Comparison of ENCODE assay signal across 18 mouse cellular contexts in the genomic region with DNA sequence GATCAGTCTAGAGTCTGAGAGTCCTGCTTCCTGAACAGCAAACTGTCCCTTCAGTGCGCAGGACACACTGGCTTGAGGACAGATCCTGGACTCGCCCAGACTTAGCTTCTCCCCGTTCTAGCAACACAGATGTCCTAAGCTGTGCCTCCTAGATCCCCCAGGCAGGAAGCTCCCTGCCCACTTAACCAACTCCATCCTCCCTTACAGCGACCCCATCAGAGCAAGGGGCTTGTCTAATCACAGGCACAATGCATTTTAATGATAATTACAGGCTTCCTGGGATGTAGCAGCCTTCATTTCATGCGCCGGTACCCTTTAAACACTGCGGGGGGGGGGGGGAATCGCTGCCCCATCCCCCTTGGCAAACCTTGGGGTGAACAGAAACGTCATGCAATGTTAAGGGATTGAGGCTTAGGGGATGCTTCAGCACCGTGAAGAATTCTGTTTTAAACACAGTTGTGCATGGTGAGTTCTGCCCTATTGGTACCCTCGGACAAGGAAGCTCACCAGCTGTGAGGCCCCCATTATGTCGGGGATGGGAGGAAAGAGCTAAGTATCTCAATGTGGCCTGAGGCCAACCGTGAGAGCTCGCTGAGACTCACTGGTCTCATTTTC.
DNase-seq lines count a peak whose midpoint lies in the region; ATAC-seq lines count a peak whose summit lies in the region.
"Had no signal": no experiment of that assay in that cellular context is flagged by ENCODE, and none has a peak within 500 bp of the region (broad histone marks: within the 10 kb centered on the region; RNA-seq: fewer than 3 reads in every experiment).

No protein-coding gene starts in this region.

- DNase-seq in cerebellum, adult 18-20 months = no peak
- DNase-seq in frontal cortex, adult 2 months (ENCODE audit: extremely low spot score in 1 of 2, low spot score in 1 of 2) = no peak
- DNase-seq in cerebellum, postnatal 14 days = no peak
- DNase-seq: adrenal gland, adult 8-10 months; cerebellum, adult 9-11 months; lung, adult 18-20 months; lung, postnatal 4 days; spleen, adult 18-20 months; thymus, postnatal 4 days had no signal

- H3K27ac ChIP-seq in neural tube, embryonic 12.5 days = no peak overlapping the region
- H3K27ac ChIP-seq in neural tube, embryonic 15.5 days (replicated peaks) = no peak overlapping the region
- H3K27ac ChIP-seq in hindbrain, embryonic 12.5 days = peak overlapping the region; percentile 30; the same call in 1 of the 2 replicates
- peak overlapping the region; percentile 67 for H3K27ac ChIP-seq in midbrain, embryonic 13.5 days
- H3K27ac ChIP-seq: embryonic facial prominence, embryonic 15.5 days; heart, embryonic 13.5 days; limb, embryonic 15.5 days had no signal

- no peak overlapping the region for H3K4me3 ChIP-seq in neural tube, embryonic 12.5 days
- H3K4me3 ChIP-seq in neural tube, embryonic 15.5 days (replicated peaks) = no peak overlapping the region
- no peak overlapping the region for H3K4me3 ChIP-seq in hindbrain, embryonic 12.5 days
- H3K4me3 ChIP-seq in midbrain, embryonic 13.5 days (replicated peaks) = no peak overlapping the region
- H3K4me3 ChIP-seq: embryonic facial prominence, embryonic 15.5 days; heart, embryonic 13.5 days; limb, embryonic 15.5 days; myocyte had no signal

- ATAC-seq in neural tube, embryonic 12.5 days (ENCODE audit: low FRiP score, low read depth) = peak; percentile 95
- no peak for ATAC-seq in neural tube, embryonic 15.5 days (ENCODE audit: low FRiP score)
- ATAC-seq in hindbrain, embryonic 12.5 days (ENCODE audit: low FRiP score) = peak; percentile 84
- peak; percentile 87 for ATAC-seq in midbrain, embryonic 13.5 days
- no peak for ATAC-seq in megakaryocyte-erythroid progenitor cell, adult 5-6 weeks (replicated peaks; ENCODE audit: low FRiP score, low TSS enrichment, poor library complexity, severe bottlenecking)

- peaks cover 16% of the 10 kb centered on the region for H3K4me1 ChIP-seq in neural tube, embryonic 12.5 days
- H3K4me1 ChIP-seq in neural tube, embryonic 15.5 days = peaks cover 14% of the 10 kb centered on the region
- peaks cover 18% of the 10 kb centered on the region for H3K4me1 ChIP-seq in hindbrain, embryonic 12.5 days
- peaks cover 25% of the 10 kb centered on the region for H3K4me1 ChIP-seq in midbrain, embryonic 13.5 days (replicated peaks)
- H3K4me1 ChIP-seq: heart, embryonic 13.5 days; limb, embryonic 15.5 days had no signal

- no peaks in the 10 kb centered on the region for H3K9me3 ChIP-seq in neural tube, embryonic 12.5 days
- H3K9me3 ChIP-seq in neural tube, embryonic 15.5 days (replicated peaks) = no peaks in the 10 kb centered on the region
- H3K9me3 ChIP-seq in hindbrain, embryonic 12.5 days (replicated peaks) = no peaks in the 10 kb centered on the region
- H3K9me3 ChIP-seq in midbrain, embryonic 13.5 days = no peaks in the 10 kb centered on the region
- H3K9me3 ChIP-seq: embryonic facial prominence, embryonic 15.5 days; heart, embryonic 13.5 days; limb, embryonic 15.5 days had no signal

- H3K27me3 ChIP-seq in neural tube, embryonic 12.5 days (replicated peaks) = peaks cover 16% of the 10 kb centered on the region
- no peaks in the 10 kb centered on the region; the same call in 1 of the 2 replicates for H3K27me3 ChIP-seq in neural tube, embryonic 15.5 days (replicated peaks)
- peaks cover 15% of the 10 kb centered on the region for H3K27me3 ChIP-seq in hindbrain, embryonic 12.5 days
- H3K27me3 ChIP-seq in midbrain, embryonic 13.5 days = peaks cover 54% of the 10 kb centered on the region
- H3K27me3 ChIP-seq: embryonic facial prominence, embryonic 15.5 days; heart, embryonic 13.5 days; limb, embryonic 15.5 days had no signal

- no peaks in the 10 kb centered on the region for H3K36me3 ChIP-seq in neural tube, embryonic 12.5 days
- H3K36me3 ChIP-seq in neural tube, embryonic 15.5 days = no peaks in the 10 kb centered on the region
- H3K36me3 ChIP-seq in hindbrain, embryonic 12.5 days = no peaks in the 10 kb centered on the region
- no peaks in the 10 kb centered on the region for H3K36me3 ChIP-seq in midbrain, embryonic 13.5 days
- H3K36me3 ChIP-seq: embryonic facial prominence, embryonic 15.5 days; heart, embryonic 13.5 days; limb, embryonic 15.5 days had no signal

- WGBS in neural tube, embryonic 12.5 days = 8% methylated on average over 14 of the region's 14 CpGs
- 9% methylated on average over 14 of the region's 14 CpGs for WGBS in neural tube, embryonic 15.5 days
- 17% methylated on average over 14 of the region's 14 CpGs for WGBS in hindbrain, embryonic 12.5 days
- 6% methylated on average over 14 of the region's 14 CpGs for WGBS in midbrain, embryonic 13.5 days

- no peak overlapping the region for H3K9ac ChIP-seq in neural tube, embryonic 12.5 days
- no peak overlapping the region for H3K9ac ChIP-seq in neural tube, embryonic 15.5 days (replicated peaks)
- no peak overlapping the region for H3K9ac ChIP-seq in hindbrain, embryonic 12.5 days
- 0 out of 2 replicates have a peak overlapping the region, but pooled peaks have one; percentile 19 for H3K9ac ChIP-seq in midbrain, embryonic 13.5 days (replicated peaks)
- H3K9ac ChIP-seq: embryonic facial prominence, embryonic 15.5 days; heart, embryonic 13.5 days; limb, embryonic 15.5 days had no signal

- peak overlapping the region; percentile 30 for H3K4me2 ChIP-seq in neural tube, embryonic 12.5 days (replicated peaks)
- H3K4me2 ChIP-seq in neural tube, embryonic 15.5 days = no peak overlapping the region
- H3K4me2 ChIP-seq in hindbrain, embryonic 12.5 days (replicated peaks) = peak overlapping the region; percentile 8; the same call in 1 of the 2 replicates
- H3K4me2 ChIP-seq in midbrain, embryonic 13.5 days (replicated peaks) = peak overlapping the region; percentile 11; the same call in 1 of the 2 replicates
- H3K4me2 ChIP-seq: embryonic facial prominence, embryonic 15.5 days; heart, embryonic 13.5 days; limb, embryonic 15.5 days had no signal

Comparison
In these comparisons a context has a peak if more than half of its experiments do, and no peak if none do; other contexts are left out.
1. ATAC-seq: peak in neural tube, embryonic 12.5 days (single experiment), hindbrain, embryonic 12.5 days (single experiment) and midbrain, embryonic 13.5 days (single experiment); none in neural tube, embryonic 15.5 days (single experiment) and megakaryocyte-erythroid progenitor cell, adult 5-6 weeks (single experiment).
2. H3K27ac ChIP-seq: peak in hindbrain, embryonic 12.5 days (single experiment) and midbrain, embryonic 13.5 days (single experiment); none in neural tube, embryonic 12.5 days (single experiment) and neural tube, embryonic 15.5 days (single experiment).